Mouse (Mus musculus): ENCODE data around the gene Mgll. TPM values are rescaled to one million over a fixed set of nuclear protein-coding genes. Genes with fewer than 3 reads are reported as not detected.

Mgll gene
- polyA plus RNA-seq (2015; fragmentation: Nextera tagmentation; extraction: Ambion mirVana) = 71.6 and 75.9 TPM in 2 replicates

GRCm38 (mm10) chr6:88724313-88725195, at the start of gene Mgll:
Mgll (plus strand) TSS chr6:88724412.
- Histone ChIP-seq H3K9ac (peak within 1 kb of the TSS; percentile 63), H3K4me3 (replicated peaks) (peak within 1 kb of the TSS; percentile 67), H3K9me3 (no peaks in the 10 kb centered on the region), H3K36me3 (no peaks in the 10 kb centered on the region), H3K4me2 (replicated peaks) (peak within 1 kb of the TSS; percentile 91), H3K27me3 (replicated peaks) (no peaks in the 10 kb centered on the region), H3K27ac (peak within 1 kb of the TSS; percentile 69), H3K4me1 (replicated peaks) (peaks cover 10% of the 10 kb centered on the region)
- peak; percentile 91 for ATAC-seq
- WGBS = under 1% methylated on average over 105 of the region's 105 CpGs

DNA sequence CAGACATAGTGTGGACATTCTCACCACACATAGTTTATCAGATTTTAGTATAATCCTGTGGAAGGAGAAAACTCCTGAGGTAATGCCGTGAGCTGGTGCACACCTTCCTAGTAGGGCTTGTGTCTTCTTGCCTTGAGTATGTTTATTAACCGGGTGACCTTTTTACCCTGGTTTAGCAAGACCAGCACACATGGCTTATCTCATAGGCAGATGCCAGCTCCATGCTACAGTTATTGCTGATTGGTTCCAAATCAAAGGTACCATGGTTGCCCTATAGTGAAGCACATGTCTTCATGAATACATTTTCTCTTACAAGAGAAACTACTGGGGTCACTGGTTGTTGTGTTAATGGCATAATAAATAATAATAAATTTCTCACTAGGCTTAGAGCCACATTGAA, 48.4 kb upstream of the Mgll start:
- Histone ChIP-seq H3K27me3 (replicated peaks) (no peaks in the 10 kb centered on the region), H3K27ac (no peak overlapping the region), H3K36me3 (no peaks in the 10 kb centered on the region), H3K4me3 (replicated peaks) (no peak overlapping the region), H3K9ac (no peak overlapping the region), H3K4me1 (replicated peaks) (no peaks in the 10 kb centered on the region), H3K9me3 (no peaks in the 10 kb centered on the region), H3K4me2 (replicated peaks) (no peak overlapping the region)
- 70% methylated on average over 2 of the region's 2 CpGs for WGBS
- ATAC-seq = no peak

DNA sequence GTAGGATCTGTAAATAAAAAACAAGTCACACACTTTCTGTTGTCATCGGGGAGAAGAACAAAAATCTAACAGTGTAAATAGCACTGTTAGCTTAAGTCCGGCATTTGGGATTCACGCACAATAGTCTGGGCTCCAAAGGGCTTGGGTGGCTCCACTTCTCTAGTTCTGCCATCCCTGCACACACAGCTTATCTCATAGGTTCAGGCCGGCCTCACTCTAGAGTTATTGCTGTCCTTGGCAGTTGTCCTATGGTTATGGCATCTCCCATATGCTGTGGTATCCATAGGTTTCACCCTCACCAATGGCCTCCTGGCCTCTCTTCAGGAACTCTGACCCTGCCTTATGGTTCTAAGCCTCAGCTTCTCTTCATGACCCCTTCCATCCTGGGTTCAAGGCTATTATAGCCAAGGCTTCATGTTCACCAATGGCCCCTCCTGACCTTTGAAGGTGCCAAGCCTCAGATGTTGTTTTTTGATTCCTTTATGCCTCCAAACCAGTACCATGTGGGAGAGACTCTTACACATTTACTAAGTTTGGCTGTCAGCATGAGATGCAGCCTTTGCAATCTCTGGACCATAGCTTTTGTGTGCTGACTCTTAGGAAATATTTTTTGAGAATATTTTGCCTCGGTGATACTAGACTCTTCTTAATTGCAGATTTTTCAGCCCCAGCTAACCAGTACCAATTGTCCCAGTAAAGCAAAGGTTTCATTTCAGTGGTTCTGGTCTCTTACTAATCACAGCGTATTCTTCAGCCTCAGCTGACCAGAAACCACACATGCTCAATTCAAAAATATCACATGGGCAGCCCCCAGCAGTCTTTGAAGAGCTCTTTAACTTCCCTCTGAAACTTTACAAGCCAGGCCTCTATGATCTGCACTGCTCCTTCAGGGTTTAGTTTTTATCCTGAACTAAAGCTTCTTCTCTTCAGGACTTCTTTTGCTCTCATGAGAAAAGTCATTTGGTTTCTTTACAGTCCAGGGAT, 47.2 kb upstream of the Mgll start:
- H3K4me1 ChIP-seq (replicated peaks) = no peaks in the 10 kb centered on the region
- 91% methylated on average over 6 of the region's 6 CpGs for WGBS
- no peaks in the 10 kb centered on the region for H3K9me3 ChIP-seq
- H3K4me2 ChIP-seq (replicated peaks) = no peak overlapping the region
- no peak overlapping the region for H3K9ac ChIP-seq
- no peak overlapping the region for H3K27ac ChIP-seq
- no peaks in the 10 kb centered on the region for H3K36me3 ChIP-seq
- no peak for ATAC-seq
- H3K27me3 ChIP-seq (replicated peaks) = no peaks in the 10 kb centered on the region
- no peak overlapping the region for H3K4me3 ChIP-seq (replicated peaks)

DNA sequence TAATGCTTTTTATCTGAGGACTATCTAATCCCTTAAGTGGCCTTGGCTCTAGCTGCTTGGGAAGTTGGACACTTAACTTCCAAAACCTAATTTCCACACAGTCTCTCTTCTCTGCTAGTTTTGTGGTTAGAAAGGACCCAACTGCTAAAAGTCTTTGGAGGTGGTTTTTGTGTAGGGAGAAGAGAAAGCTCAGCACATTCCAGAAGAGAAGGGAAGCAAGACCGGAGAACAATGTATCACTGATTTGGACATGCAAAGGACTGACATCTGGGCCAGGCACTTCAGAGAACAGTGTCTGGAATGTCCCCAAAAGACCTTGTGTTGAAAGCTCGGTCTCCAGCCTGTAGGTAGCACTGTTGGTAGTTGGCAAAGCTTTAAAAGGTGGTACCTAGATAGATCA, 46.5 kb upstream of the Mgll start:
- Histone ChIP-seq H3K4me2 (replicated peaks) (no peak overlapping the region), H3K27ac (no peak overlapping the region)

DNA sequence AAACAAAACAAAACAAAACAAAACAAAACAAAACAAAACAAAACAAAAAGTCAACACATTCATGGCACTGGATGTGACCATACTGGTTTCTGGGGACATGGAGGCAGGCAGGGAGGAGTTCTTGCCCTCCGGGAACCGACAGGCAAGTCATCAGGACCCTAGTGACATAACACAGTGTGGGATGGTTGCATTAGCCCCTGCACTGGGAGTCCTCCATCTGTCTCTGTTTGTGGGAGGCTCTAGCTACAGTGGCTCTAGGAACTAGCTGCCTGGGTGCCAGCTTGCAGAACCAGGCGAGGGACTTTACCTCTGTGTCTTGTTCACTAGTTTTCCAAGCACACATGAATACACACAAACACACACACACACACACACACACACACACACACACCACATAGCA, 43.2 kb upstream of the Mgll start:
- Histone ChIP-seq H3K4me3 (replicated peaks) (no peak overlapping the region), H3K9me3 (no peaks in the 10 kb centered on the region), H3K36me3 (no peaks in the 10 kb centered on the region), H3K4me2 (replicated peaks) (no peak overlapping the region), H3K27ac (no peak overlapping the region), H3K4me1 (replicated peaks) (peaks cover 3% of the 10 kb centered on the region; the same call in 1 of the 2 replicates), H3K9ac (no peak overlapping the region), H3K27me3 (replicated peaks) (no peaks in the 10 kb centered on the region)
- WGBS = 81% methylated on average over 3 of the region's 3 CpGs
- ATAC-seq = no peak

More for the DNA sequence above, 46.5 kb upstream of the Mgll start:
- Histone ChIP-seq H3K36me3 (no peaks in the 10 kb centered on the region), H3K4me1 (replicated peaks) (no peaks in the 10 kb centered on the region), H3K27me3 (replicated peaks) (no peaks in the 10 kb centered on the region), H3K9ac (no peak overlapping the region), H3K4me3 (replicated peaks) (no peak overlapping the region), H3K9me3 (no peaks in the 10 kb centered on the region)
- no peak for ATAC-seq
- 65% methylated on average over 2 of the region's 2 CpGs for WGBS

GRCm38 (mm10) chr6:88683380-88684053, 40.7 kb upstream of the Mgll start:
- Histone ChIP-seq H3K27me3 (replicated peaks) (no peaks in the 10 kb centered on the region), H3K4me2 (replicated peaks) (no peak overlapping the region), H3K9me3 (no peaks in the 10 kb centered on the region), H3K36me3 (no peaks in the 10 kb centered on the region), H3K9ac (no peak overlapping the region), H3K4me3 (replicated peaks) (no peak overlapping the region), H3K27ac (peak overlapping the region; percentile 15; the same call in 1 of the 2 replicates), H3K4me1 (replicated peaks) (peaks cover 5% of the 10 kb centered on the region)
- WGBS = 28% methylated on average over 7 of the region's 7 CpGs
- ATAC-seq = no peak

DNA sequence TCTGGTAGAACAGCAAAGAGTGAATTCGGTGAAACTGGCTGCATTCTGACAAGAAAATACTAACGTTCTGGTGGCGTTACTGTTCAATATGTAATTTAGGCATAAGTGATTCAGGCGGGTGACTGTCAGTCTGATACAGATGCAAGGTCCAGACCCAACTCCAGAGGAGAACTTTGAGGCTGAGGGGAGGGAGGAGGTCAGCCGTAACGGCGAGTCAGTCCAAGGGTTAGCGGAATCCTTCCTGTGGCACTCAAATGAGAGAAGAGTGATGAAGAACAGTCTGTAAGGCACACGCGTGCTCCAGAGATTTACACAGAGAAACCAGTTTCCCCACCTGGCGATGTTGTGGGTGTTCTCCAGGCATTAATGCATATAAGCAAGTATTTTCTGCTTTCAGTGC, 36.0 kb upstream of the Mgll start:
- Histone ChIP-seq H3K4me1 (replicated peaks) (peaks cover 5% of the 10 kb centered on the region), H3K36me3 (no peaks in the 10 kb centered on the region), H3K4me3 (replicated peaks) (no peak overlapping the region), H3K27me3 (replicated peaks) (no peaks in the 10 kb centered on the region), H3K9me3 (no peaks in the 10 kb centered on the region), H3K27ac (peak overlapping the region; percentile 86), H3K9ac (no peak overlapping the region), H3K4me2 (replicated peaks) (no peak overlapping the region)
- 0 out of 2 replicates have a peak, but pooled peaks have one; percentile 29 for ATAC-seq
- 45% methylated on average over 11 of the region's 11 CpGs for WGBS

GRCm38 (mm10) chr6:88688712-88689111, 35.5 kb upstream of the Mgll start:
- no peaks in the 10 kb centered on the region for H3K36me3 ChIP-seq
- peak; percentile 57 for ATAC-seq
- no peak overlapping the region for H3K4me2 ChIP-seq (replicated peaks)
- peaks cover 3% of the 10 kb centered on the region for H3K4me1 ChIP-seq (replicated peaks)
- H3K9me3 ChIP-seq = no peaks in the 10 kb centered on the region
- no peak overlapping the region for H3K9ac ChIP-seq
- WGBS = 36% methylated on average over 3 of the region's 3 CpGs
- peak overlapping the region; percentile 86 for H3K27ac ChIP-seq
- no peak overlapping the region for H3K4me3 ChIP-seq (replicated peaks)
- H3K27me3 ChIP-seq (replicated peaks) = no peaks in the 10 kb centered on the region

DNA sequence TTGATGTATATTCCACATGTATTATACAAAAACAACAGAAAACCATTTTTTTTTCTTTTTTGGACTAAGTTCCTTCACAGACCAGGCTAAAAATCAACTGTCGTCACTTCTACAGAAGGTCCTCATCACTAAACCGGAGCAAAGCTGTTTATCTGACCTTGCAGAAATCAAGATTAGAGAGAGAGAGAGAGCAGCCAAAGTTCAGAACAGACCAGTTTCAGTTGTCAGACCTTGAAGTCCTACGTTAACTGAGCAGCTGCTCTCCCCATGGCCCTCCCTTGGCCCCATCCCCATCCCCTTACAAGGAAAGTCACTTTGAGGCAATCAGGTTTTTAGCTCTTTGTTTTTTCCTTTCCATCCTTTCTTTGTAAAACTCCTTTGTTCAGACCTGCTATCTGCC, 34.0 kb upstream of the Mgll start:
- 22% methylated on average over 3 of the region's 3 CpGs for WGBS
- H3K9me3 ChIP-seq = no peaks in the 10 kb centered on the region
- no peaks in the 10 kb centered on the region for H3K36me3 ChIP-seq
- H3K27me3 ChIP-seq (replicated peaks) = no peaks in the 10 kb centered on the region
- H3K27ac ChIP-seq = 0 out of 2 replicates have a peak overlapping the region, but pooled peaks have one; percentile 17
- H3K9ac ChIP-seq = no peak overlapping the region
- H3K4me3 ChIP-seq (replicated peaks) = no peak overlapping the region
- no peak overlapping the region for H3K4me2 ChIP-seq (replicated peaks)
- peak; percentile 75; the same call in 1 of the 2 replicates for ATAC-seq
- H3K4me1 ChIP-seq (replicated peaks) = peaks cover 3% of the 10 kb centered on the region

DNA sequence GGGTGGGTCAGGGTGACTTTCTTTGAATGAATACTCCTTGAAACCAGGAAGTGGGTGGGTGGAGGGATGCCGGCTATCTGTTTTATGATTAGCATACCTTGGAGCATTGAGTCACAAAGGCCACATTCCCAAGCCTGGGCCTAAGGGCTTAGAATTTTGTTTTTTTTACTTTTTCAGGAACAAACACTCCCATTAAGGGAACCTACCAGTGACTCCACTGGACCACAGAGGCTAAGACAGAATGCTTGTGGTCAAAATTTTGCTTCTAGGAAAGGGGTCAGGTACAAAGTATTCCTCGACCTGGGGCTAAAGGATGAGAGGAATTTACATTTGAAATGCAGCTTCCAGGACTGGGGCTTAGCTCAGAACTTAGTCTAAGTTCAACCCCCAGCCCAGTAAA, 32.9 kb upstream of the Mgll start:
- 85% methylated on average over 2 of the region's 2 CpGs for WGBS
- Histone ChIP-seq H3K4me3 (replicated peaks) (no peak overlapping the region), H3K9me3 (no peaks in the 10 kb centered on the region), H3K9ac (no peak overlapping the region), H3K4me1 (replicated peaks) (peaks cover 3% of the 10 kb centered on the region), H3K27ac (no peak overlapping the region), H3K27me3 (replicated peaks) (no peaks in the 10 kb centered on the region), H3K4me2 (replicated peaks) (no peak overlapping the region), H3K36me3 (no peaks in the 10 kb centered on the region)
- ATAC-seq = no peak

GRCm38 (mm10) chr6:88702887-88703286, 21.3 kb upstream of the Mgll start:
- Histone ChIP-seq H3K36me3 (no peaks in the 10 kb centered on the region), H3K4me3 (replicated peaks) (no peak overlapping the region), H3K4me2 (replicated peaks) (no peak overlapping the region), H3K9ac (no peak overlapping the region), H3K27me3 (replicated peaks) (no peaks in the 10 kb centered on the region), H3K9me3 (no peaks in the 10 kb centered on the region), H3K4me1 (replicated peaks) (no peaks in the 10 kb centered on the region), H3K27ac (no peak overlapping the region)
- ATAC-seq = no peak
- 85% methylated on average over 1 of the region's 1 CpGs for WGBS

- H3K4me2 ChIP-seq (replicated peaks) = no peak overlapping the region
- no peak overlapping the region for H3K4me3 ChIP-seq (replicated peaks)
- no peaks in the 10 kb centered on the region for H3K4me1 ChIP-seq (replicated peaks)
- H3K36me3 ChIP-seq = no peaks in the 10 kb centered on the region
- WGBS = 91% methylated on average over 5 of the region's 5 CpGs
- no peak overlapping the region for H3K9ac ChIP-seq
- no peaks in the 10 kb centered on the region for H3K9me3 ChIP-seq
- no peak overlapping the region for H3K27ac ChIP-seq
- no peak for ATAC-seq
- no peaks in the 10 kb centered on the region for H3K27me3 ChIP-seq (replicated peaks)
Measured at GRCm38 (mm10) chr6:88703731-88704130, 20.5 kb upstream of the Mgll start.

Measured in intestine, embryonic 15.5 days (tissue).